Mouse (Mus musculus) thymus, adult 2 months (tissue): ENCODE results near the gene Gm47996. TPM values are rescaled to one million over a fixed set of nuclear protein-coding genes. Genes with fewer than 3 reads are reported as not detected.
A peak's percentile ranks its signal among the peaks of the same experiment; 100 is the strongest.

Experiments
- DNase-seq: peaks from one replicate; pipeline ENCODE4 v3.0.0; 2021
- H3K27ac ChIP-seq: fragments of 200-500 bp; 2 replicates; pipeline ENCODE4 v1.5.1; 2012; ENCODE audit warnings: low read length, control low read depth; ENCODE audit not compliant: control insufficient read depth, insufficient read depth
- H3K27me3 ChIP-seq: fragments of 200-500 bp; 2 replicates; pipeline ENCODE4 v1.6.1; 2012; ENCODE audit warnings: mild to moderate bottlenecking, low read length, moderate library complexity, mixed read lengths; ENCODE audit not compliant: control insufficient read depth, insufficient read depth
- H3K36me3 ChIP-seq: fragments of 200-500 bp; 2 replicates; pipeline ENCODE4 v1.6.1; 2012; ENCODE audit warnings: mild to moderate bottlenecking, low read length, moderate library complexity; ENCODE audit not compliant: control insufficient read depth, insufficient read depth
- H3K4me1 ChIP-seq: fragments of 200-500 bp; replicated peaks from 2 replicates; pipeline ENCODE4 v1.6.1; 2012; ENCODE audit warnings: low read length; ENCODE audit not compliant: control insufficient read depth, insufficient read depth
- H3K4me3 ChIP-seq: fragments of 200-500 bp; 2 replicates; pipeline ENCODE4 v1.5.1; 2012; ENCODE audit warnings: mild to moderate bottlenecking, low read length, control low read depth, moderate library complexity; ENCODE audit not compliant: control insufficient read depth, insufficient read depth
- CTCF ChIP-seq: fragments of 200-500 bp; IDR thresholded peaks from 2 replicates; pipeline ENCODE4 v1.5.1; 2012; ENCODE audit warnings: mild to moderate bottlenecking, control low read depth, low read length, moderate library complexity, borderline replicate concordance; ENCODE audit not compliant: control insufficient read depth, poor library complexity, insufficient read depth; ENCODE audit errors: extremely low read depth
- POLR2A ChIP-seq: fragments of 200-500 bp; IDR thresholded peaks from 2 replicates; pipeline ENCODE4 v1.6.1; 2012; ENCODE audit warnings: mild to moderate bottlenecking, low read length, control low read depth, moderate library complexity; ENCODE audit not compliant: control insufficient read depth, poor library complexity, insufficient read depth; ENCODE audit errors: extremely low read depth
- WGBS: fragments of 180-500 bp; shearing (Covaris S2); methylation state at CpG from one replicate; pipeline ENCODE4 v1.1.7; 2018; 5-methylcytosine and 5-hydroxymethylcytosine counted together
- polyA plus RNA-seq: library from polyadenylated mRNA; depleted of rRNA; stranded (reverse); fragments of >200 nt; gene quantifications from 2 replicates; pipeline ENCODE4 v1.2.3, GENCODE M21; 2012; rRNA removed

The Gm47996 gene
- polyA plus RNA-seq, 1 experiment = not detected

DNA sequence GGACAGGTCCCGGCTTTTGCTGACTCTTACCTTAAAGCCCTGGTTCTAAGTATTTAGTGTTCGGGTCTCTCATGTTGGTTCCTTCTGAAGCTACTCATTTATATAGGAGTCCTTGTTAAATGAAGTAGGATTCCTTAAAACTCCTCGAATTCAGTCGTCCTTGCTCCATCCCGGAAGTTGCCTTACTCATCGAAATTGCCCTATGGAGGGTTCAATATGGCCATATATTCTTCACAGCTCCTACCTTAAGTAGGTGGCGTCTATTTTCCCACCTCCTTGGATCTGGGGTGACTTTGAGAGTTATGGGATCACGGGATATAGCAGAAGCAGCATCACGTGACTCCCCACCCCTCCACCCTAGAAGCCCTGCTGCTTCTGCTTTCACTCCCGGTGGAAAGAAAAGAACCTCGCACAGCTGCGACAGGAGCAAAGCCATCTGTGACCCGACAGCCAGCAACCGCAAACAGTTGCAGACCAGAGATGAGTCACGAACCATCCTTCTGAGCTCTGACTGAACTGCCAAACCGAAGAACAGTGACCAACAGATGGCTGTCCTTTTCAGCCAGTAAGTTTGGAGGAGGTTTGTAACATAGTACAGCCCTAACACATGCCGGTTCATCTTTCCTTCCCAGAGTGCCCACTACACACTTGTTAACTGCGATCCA, 40.7 kb downstream of the Gm47996 start:
- peak overlapping the region; percentile 51 for H3K27ac ChIP-seq
- H3K36me3 ChIP-seq = no peaks in the 10 kb centered on the region
- 25% methylated on average over 18 of the region's 18 CpGs for WGBS
- peak; percentile 38 for DNase-seq
- H3K4me3 ChIP-seq = peak overlapping the region; percentile 38
- no peak for TF ChIP-seq CTCF
- no peak for TF ChIP-seq POLR2A
- H3K4me1 ChIP-seq = peaks cover 17% of the 10 kb centered on the region
- H3K27me3 ChIP-seq = no peaks in the 10 kb centered on the region

DNA sequence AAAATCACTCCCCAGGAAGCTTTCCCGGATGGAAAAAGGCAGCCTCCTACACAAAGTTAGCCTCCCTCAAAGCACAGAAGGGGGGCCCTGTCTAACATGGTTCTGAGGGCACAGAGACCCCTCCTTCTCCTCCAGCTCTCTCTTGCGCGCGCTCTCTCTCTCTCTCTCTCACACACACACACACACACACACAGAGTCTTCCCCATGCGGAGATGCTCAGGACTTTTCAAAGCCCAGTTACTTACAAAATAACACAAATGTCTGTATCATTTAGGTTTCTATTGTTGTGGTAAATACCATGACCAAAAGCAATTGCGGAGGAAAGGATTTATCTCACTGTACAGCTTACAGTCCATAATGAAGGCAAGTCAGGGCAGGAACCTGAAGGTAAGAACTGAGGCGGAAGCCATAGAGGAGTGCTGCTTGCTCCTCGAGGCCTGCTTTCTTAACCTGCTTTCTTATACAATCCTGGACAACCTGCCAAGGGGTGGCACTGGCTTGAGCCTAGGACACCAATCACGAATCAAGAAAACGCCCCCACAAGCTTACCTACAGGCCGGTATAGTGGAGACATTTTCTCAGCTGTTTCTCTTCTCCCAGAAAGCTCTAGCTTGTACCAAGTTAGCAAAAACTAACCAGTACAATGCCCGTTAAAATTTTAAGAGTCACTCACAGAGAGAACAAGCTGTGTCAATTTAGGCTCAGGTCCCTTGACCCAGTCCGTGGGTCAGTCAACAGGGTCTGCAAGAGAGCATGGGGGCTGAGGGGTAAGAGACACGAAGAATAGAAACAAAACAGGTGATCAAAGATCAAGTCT, 41.5 kb downstream of the Gm47996 start:
- Histone ChIP-seq H3K4me1 (peaks cover 17% of the 10 kb centered on the region), H3K27me3 (no peaks in the 10 kb centered on the region), H3K27ac (peak overlapping the region; percentile 51), H3K4me3 (peak overlapping the region; percentile 38), H3K36me3 (no peaks in the 10 kb centered on the region)
- WGBS = 54% methylated on average over 14 of the region's 14 CpGs
- DNase-seq = peak; percentile 8
- TF ChIP-seq POLR2A = no peak
- no peak for TF ChIP-seq CTCF

DNA sequence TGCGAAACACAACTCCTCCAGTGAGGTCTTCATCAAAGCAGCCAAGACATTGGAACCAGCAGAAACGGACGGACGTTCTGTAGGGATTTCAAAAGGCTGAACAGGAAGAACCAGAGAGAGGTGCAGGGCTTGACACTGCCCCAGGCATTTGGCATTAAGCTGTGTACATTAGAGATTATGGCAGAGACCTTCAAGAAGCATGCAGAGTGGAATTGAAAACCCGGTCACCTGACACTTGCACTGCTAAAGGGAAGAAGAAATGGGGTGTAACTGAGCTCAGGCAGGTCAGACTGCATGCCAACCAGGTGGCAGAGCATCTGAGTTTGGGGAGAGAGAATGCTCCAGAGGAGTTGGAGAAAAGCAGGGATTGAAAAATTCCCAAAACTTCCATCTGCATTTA, 45.5 kb downstream of the Gm47996 start:
- H3K36me3 ChIP-seq = no peaks in the 10 kb centered on the region
- no peaks in the 10 kb centered on the region for H3K27me3 ChIP-seq
- 94% methylated on average over 5 of the region's 5 CpGs for WGBS
- TF ChIP-seq POLR2A = no peak
- no peak for TF ChIP-seq CTCF
- no peak overlapping the region for H3K4me3 ChIP-seq
- H3K4me1 ChIP-seq = peaks cover 19% of the 10 kb centered on the region
- no peak for DNase-seq
- no peak overlapping the region for H3K27ac ChIP-seq

DNA sequence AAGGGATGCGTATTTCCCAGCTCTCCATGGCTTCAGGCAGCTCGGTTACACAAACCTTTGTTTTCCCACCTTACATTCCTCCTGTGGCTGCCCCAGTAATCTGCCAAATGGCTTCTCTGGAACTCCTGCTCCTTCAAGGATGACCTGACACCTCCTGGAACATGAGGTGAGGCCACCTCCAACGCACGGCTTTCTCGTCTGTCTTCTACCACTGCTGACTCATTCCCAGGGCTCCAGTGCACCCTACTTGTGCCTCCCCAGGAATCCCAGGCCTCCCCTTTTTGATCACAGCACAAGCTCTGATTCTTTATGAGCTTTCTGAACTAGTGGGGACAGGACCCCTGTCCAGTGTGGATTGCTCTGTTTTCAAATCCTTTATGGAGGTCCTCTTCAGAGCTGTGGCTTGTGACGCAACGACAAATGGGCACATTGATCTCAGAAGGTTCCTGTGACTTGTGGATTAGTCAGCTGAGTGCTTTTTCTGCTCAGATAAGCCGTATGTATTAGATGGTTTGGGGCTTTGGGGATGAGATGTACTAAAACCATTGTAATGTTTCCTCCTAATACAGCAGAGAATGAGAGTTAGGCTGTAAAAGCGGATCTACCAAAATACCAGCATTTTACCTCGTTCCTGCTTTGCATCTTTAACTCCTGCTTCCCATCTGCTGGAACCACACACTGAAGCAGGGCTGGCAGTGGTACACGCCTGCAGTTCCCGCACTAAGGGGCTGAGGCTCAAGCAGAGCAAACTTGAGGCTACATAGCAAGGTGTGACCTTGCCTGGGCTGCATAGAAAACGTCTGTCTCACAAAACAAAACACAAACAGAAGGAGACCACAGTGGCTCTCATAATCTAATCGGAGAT, 48.4 kb downstream of the Gm47996 start:
- H3K27ac ChIP-seq = no peak overlapping the region
- H3K36me3 ChIP-seq = no peaks in the 10 kb centered on the region
- no peaks in the 10 kb centered on the region for H3K27me3 ChIP-seq
- H3K4me1 ChIP-seq = peaks cover 2% of the 10 kb centered on the region
- DNase-seq = no peak
- 88% methylated on average over 14 of the region's 14 CpGs for WGBS
- no peak overlapping the region for H3K4me3 ChIP-seq
- TF ChIP-seq CTCF = no peak
- no peak for TF ChIP-seq POLR2A

DNA sequence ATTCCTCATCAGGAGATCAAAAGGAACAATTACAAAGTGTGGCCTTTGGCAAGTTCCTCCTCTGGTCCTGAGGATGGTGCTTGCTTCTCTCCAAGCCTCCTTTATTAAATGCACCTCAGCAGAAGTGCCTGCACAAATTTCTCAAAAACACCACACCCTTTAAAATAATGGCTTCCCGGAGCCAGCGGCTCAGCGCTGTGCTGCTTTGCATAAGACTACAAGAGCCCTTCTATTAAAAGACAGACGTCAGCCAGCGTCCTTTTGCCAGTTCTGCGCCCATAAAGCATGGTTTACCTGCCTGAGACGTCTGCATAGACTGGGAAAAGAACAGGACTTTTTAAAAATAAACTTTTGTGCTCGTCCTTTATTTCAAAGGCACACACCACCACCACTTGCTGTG, 49.1 kb downstream of the Gm47996 start:
- H3K27ac ChIP-seq = no peak overlapping the region
- no peak overlapping the region for H3K4me3 ChIP-seq
- no peaks in the 10 kb centered on the region for H3K27me3 ChIP-seq
- WGBS = 86% methylated on average over 8 of the region's 8 CpGs
- H3K4me1 ChIP-seq = peaks cover 2% of the 10 kb centered on the region
- H3K36me3 ChIP-seq = no peaks in the 10 kb centered on the region
- no peak for DNase-seq
- no peak for TF ChIP-seq POLR2A
- no peak for TF ChIP-seq CTCF

Other genes starting within 250 kb of the Gm47996 start
- gene Hmcn1, start 216.7 kb upstream of the Gm47996 start, polyA plus RNA-seq = 0.34 and 0.92 TPM in 2 replicates
- gene Gm47985, start 27.6 kb upstream of the Gm47996 start, polyA plus RNA-seq = 0.13 TPM in 1 of 2 replicates, not detected in the other
- not detected in 2 replicates for gene Gm8947, start 17.8 kb upstream of the Gm47996 start, polyA plus RNA-seq
- not detected in 2 replicates for gene Gm47995, start 11.7 kb upstream of the Gm47996 start, polyA plus RNA-seq
- gene 3110040M04Rik, start 6.0 kb upstream of the Gm47996 start, polyA plus RNA-seq = not detected in 2 replicates
- gene Ivns1abp, start 134.3 kb downstream of the Gm47996 start, polyA plus RNA-seq = 85.7 and 93.8 TPM in 2 replicates
- 7.7 and 10.2 TPM in 2 replicates for gene Swt1, start 218.3 kb downstream of the Gm47996 start, polyA plus RNA-seq
- gene Trmt1l, start 218.4 kb downstream of the Gm47996 start, polyA plus RNA-seq = 21.8 and 22.9 TPM in 2 replicates